Mouse (Mus musculus): ENCODE measurements around the gene Sema6d. TPM values are rescaled to one million over a fixed set of nuclear protein-coding genes. Genes with fewer than 3 reads are reported as not detected.

Gene Sema6d
- polyA plus RNA-seq, 1 experiment from 2014 or later, result 27.9 TPM

GRCm38 (mm10) chr2:124563759-124564158 lies 474.0 kb downstream of the Sema6d start:
- WGBS, result 86% methylated on average over 5 of the region's 5 CpGs
- Histone ChIP-seq H3K9me3 (ENCODE audit: control insufficient read depth, low read length) (no peaks in the 10 kb centered on the region), H3K27me3 (ENCODE audit: control insufficient read depth, insufficient read depth, low read length) (no peaks in the 10 kb centered on the region), H3K4me3 (ENCODE audit: low read depth, low read length) (no peak overlapping the region), H3K27ac (ENCODE audit: low read depth, low read length) (no peak overlapping the region), H3K9ac (ENCODE audit: low read length) (no peak overlapping the region), H3K36me3 (ENCODE audit: control insufficient read depth, insufficient read depth, low read length) (no peaks in the 10 kb centered on the region), H3K4me2 (ENCODE audit: low read depth) (no peak overlapping the region), H3K4me1 (ENCODE audit: control insufficient read depth, insufficient read depth, low read length) (no peaks in the 10 kb centered on the region)
- no peak for DNase-seq (ENCODE audit: low spot score)
- no peak for ATAC-seq (ENCODE audit: insufficient read depth, low FRiP score, low TSS enrichment)

GRCm38 (mm10) chr2:124573734-124574133 lies 484.0 kb downstream of the Sema6d start:
- Histone ChIP-seq H3K9ac (ENCODE audit: low read length) (no peak overlapping the region), H3K4me2 (ENCODE audit: low read depth) (no peak overlapping the region), H3K4me1 (ENCODE audit: control insufficient read depth, insufficient read depth, low read length) (no peaks in the 10 kb centered on the region), H3K36me3 (ENCODE audit: control insufficient read depth, insufficient read depth, low read length) (no peaks in the 10 kb centered on the region), H3K9me3 (ENCODE audit: control insufficient read depth, low read length) (no peaks in the 10 kb centered on the region), H3K27ac (ENCODE audit: low read depth, low read length) (no peak overlapping the region), H3K27me3 (ENCODE audit: control insufficient read depth, insufficient read depth, low read length) (no peaks in the 10 kb centered on the region), H3K4me3 (ENCODE audit: low read depth, low read length) (no peak overlapping the region)
- ATAC-seq (ENCODE audit: insufficient read depth, low FRiP score, low TSS enrichment), result no peak
- WGBS, result 88% methylated on average over 4 of the region's 4 CpGs
- no peak for DNase-seq (ENCODE audit: low spot score)

GRCm38 (mm10) chr2:124576053-124576452 lies 486.3 kb downstream of the Sema6d start:
- Histone ChIP-seq H3K27ac (ENCODE audit: low read depth, low read length) (no peak overlapping the region), H3K9me3 (ENCODE audit: control insufficient read depth, low read length) (no peaks in the 10 kb centered on the region), H3K4me1 (ENCODE audit: control insufficient read depth, insufficient read depth, low read length) (no peaks in the 10 kb centered on the region), H3K9ac (ENCODE audit: low read length) (no peak overlapping the region), H3K27me3 (ENCODE audit: control insufficient read depth, insufficient read depth, low read length) (no peaks in the 10 kb centered on the region), H3K4me2 (ENCODE audit: low read depth) (no peak overlapping the region), H3K4me3 (ENCODE audit: low read depth, low read length) (no peak overlapping the region), H3K36me3 (ENCODE audit: control insufficient read depth, insufficient read depth, low read length) (no peaks in the 10 kb centered on the region)
- ATAC-seq (ENCODE audit: insufficient read depth, low FRiP score, low TSS enrichment), result no peak
- DNase-seq (ENCODE audit: low spot score), result no peak
- 93% methylated on average over 2 of the region's 2 CpGs for WGBS

DNA sequence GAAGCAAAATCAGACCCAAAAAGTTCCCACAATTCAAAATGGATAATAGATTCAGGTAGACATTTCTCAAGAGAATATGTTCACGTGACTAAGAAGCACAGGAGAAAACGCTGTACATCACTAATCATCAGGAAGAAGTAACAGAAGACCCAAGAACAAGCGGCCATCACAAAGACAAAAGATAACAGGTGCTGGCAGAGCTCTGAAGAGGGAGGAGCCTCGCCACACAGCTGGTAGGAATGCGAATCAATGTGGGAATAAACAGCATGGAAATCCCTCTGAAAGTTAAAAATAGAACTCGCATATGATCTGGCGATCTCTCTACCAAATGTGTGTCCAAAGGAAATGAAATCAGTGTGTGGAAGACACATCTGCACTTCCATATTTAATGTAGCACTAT lies 493.8 kb downstream of the Sema6d start:
- WGBS, result 78% methylated on average over 7 of the region's 7 CpGs
- H3K9me3 ChIP-seq (ENCODE audit: control insufficient read depth, low read length), result no peaks in the 10 kb centered on the region
- ATAC-seq (ENCODE audit: insufficient read depth, low FRiP score, low TSS enrichment), result no peak

GRCm38 (mm10) chr2:124592750-124593149 lies 503.0 kb downstream of the Sema6d start:
- no peak for ATAC-seq (ENCODE audit: insufficient read depth, low FRiP score, low TSS enrichment)
- H3K27me3 ChIP-seq (ENCODE audit: control insufficient read depth, insufficient read depth, low read length), result no peaks in the 10 kb centered on the region
- DNase-seq (ENCODE audit: low spot score), result no peak
- no peak overlapping the region for H3K9ac ChIP-seq (ENCODE audit: low read length)
- no peaks in the 10 kb centered on the region for H3K36me3 ChIP-seq (ENCODE audit: control insufficient read depth, insufficient read depth, low read length)
- 92% methylated on average over 4 of the region's 4 CpGs for WGBS
- no peak overlapping the region for H3K27ac ChIP-seq (ENCODE audit: low read depth, low read length)
- no peaks in the 10 kb centered on the region for H3K9me3 ChIP-seq (ENCODE audit: control insufficient read depth, low read length)
- no peak overlapping the region for H3K4me2 ChIP-seq (ENCODE audit: low read depth)
- no peak overlapping the region for H3K4me3 ChIP-seq (ENCODE audit: low read depth, low read length)
- no peaks in the 10 kb centered on the region for H3K4me1 ChIP-seq (ENCODE audit: control insufficient read depth, insufficient read depth, low read length)

More for the DNA sequence above, 493.8 kb downstream of the Sema6d start:
- no peak overlapping the region for H3K4me2 ChIP-seq (ENCODE audit: low read depth)
- H3K27me3 ChIP-seq (ENCODE audit: control insufficient read depth, insufficient read depth, low read length), result no peaks in the 10 kb centered on the region
- no peak overlapping the region for H3K27ac ChIP-seq (ENCODE audit: low read depth, low read length)
- no peak for DNase-seq (ENCODE audit: low spot score)
- no peak overlapping the region for H3K4me3 ChIP-seq (ENCODE audit: low read depth, low read length)
- no peaks in the 10 kb centered on the region for H3K36me3 ChIP-seq (ENCODE audit: control insufficient read depth, insufficient read depth, low read length)
- no peak overlapping the region for H3K9ac ChIP-seq (ENCODE audit: low read length)
- H3K4me1 ChIP-seq (ENCODE audit: control insufficient read depth, insufficient read depth, low read length), result no peaks in the 10 kb centered on the region; the same call in 1 of the 2 replicates

DNA sequence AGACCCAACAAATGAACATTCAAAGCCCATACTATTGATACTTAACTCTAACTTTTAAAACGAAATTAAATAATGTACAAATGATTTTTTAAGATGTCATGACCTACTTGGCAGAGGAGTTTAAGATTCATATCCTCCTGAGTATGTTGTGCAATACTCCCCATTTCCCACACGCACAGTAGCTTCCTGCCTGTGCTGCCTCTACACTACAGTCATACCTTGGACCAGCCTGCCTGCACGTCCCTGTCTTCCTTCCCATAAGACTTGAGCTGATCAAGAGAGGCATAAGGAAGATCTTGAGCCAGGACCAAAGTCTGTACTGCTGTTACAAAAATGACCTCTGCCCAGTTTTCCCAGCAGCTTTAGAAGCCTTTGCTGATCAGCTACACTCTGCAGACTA lies 509.2 kb downstream of the Sema6d start:
- no peak for DNase-seq (ENCODE audit: low spot score)
- H3K9me3 ChIP-seq (ENCODE audit: control insufficient read depth, low read length), result no peaks in the 10 kb centered on the region
- H3K27me3 ChIP-seq (ENCODE audit: control insufficient read depth, insufficient read depth, low read length), result no peaks in the 10 kb centered on the region
- no peak for ATAC-seq (ENCODE audit: insufficient read depth, low FRiP score, low TSS enrichment)
- H3K9ac ChIP-seq (ENCODE audit: low read length), result no peak overlapping the region
- no peak overlapping the region for H3K4me3 ChIP-seq (ENCODE audit: low read depth, low read length)
- H3K27ac ChIP-seq (ENCODE audit: low read depth, low read length), result no peak overlapping the region
- no peaks in the 10 kb centered on the region for H3K4me1 ChIP-seq (ENCODE audit: control insufficient read depth, insufficient read depth, low read length)
- WGBS, result 82% methylated on average over 3 of the region's 3 CpGs
- H3K36me3 ChIP-seq (ENCODE audit: control insufficient read depth, insufficient read depth, low read length), result no peaks in the 10 kb centered on the region
- H3K4me2 ChIP-seq (ENCODE audit: low read depth), result no peak overlapping the region

DNA sequence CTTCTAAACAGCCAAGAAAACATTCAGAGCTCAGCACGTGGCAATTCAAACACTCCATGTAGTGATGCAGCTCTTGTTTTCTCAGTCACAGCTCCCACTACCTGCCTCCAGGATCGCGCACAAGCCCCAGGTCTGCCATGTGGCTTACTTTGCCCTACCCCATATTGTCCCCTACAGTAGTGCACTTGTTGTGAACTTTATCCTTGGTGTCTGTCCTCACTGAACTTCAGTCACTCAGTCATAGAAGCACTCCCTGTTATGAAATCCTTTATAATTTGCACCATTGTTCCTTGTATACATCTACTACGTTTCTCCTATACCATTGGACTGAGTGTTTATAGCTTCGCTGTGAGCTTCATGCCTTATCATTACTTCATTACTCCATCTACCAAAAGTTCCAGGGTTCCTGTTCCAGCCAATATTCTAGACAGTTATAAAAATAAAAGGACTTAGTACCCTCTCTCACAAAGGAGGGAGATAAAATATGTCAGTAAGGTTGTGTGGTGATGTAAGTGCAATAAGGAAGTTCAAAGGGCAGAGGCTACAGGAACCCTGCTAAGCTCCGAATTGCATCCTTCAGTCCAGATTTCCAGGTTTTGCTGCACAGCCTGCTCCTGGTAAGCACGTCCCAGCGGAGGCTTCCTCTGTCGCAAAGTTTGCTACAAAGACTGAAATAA lies 512.1 kb downstream of the Sema6d start:
- Histone ChIP-seq H3K4me3 (ENCODE audit: low read depth, low read length) (no peak overlapping the region), H3K36me3 (ENCODE audit: control insufficient read depth, insufficient read depth, low read length) (no peaks in the 10 kb centered on the region), H3K9ac (ENCODE audit: low read length) (no peak overlapping the region), H3K4me2 (ENCODE audit: low read depth) (no peak overlapping the region), H3K27me3 (ENCODE audit: control insufficient read depth, insufficient read depth, low read length) (no peaks in the 10 kb centered on the region), H3K27ac (ENCODE audit: low read depth, low read length) (no peak overlapping the region), H3K4me1 (ENCODE audit: control insufficient read depth, insufficient read depth, low read length) (no peaks in the 10 kb centered on the region), H3K9me3 (ENCODE audit: control insufficient read depth, low read length) (no peaks in the 10 kb centered on the region)
- ATAC-seq (ENCODE audit: insufficient read depth, low FRiP score, low TSS enrichment) (no peak), DNase-seq (ENCODE audit: low spot score) (no peak)
- 80% methylated on average over 9 of the region's 9 CpGs for WGBS

- ATAC-seq (ENCODE audit: insufficient read depth, low FRiP score, low TSS enrichment) (no peak), DNase-seq (ENCODE audit: low spot score) (no peak)
- no peaks in the 10 kb centered on the region for H3K36me3 ChIP-seq (ENCODE audit: control insufficient read depth, insufficient read depth, low read length)
- H3K9me3 ChIP-seq (ENCODE audit: control insufficient read depth, low read length), result no peaks in the 10 kb centered on the region
- H3K4me2 ChIP-seq (ENCODE audit: low read depth), result no peak overlapping the region
- no peaks in the 10 kb centered on the region for H3K27me3 ChIP-seq (ENCODE audit: control insufficient read depth, insufficient read depth, low read length)
- no peaks in the 10 kb centered on the region for H3K4me1 ChIP-seq (ENCODE audit: control insufficient read depth, insufficient read depth, low read length)
- no peak overlapping the region for H3K4me3 ChIP-seq (ENCODE audit: low read depth, low read length)
- no peak overlapping the region for H3K9ac ChIP-seq (ENCODE audit: low read length)
- WGBS, result 62% methylated on average over 8 of the region's 8 CpGs
- H3K27ac ChIP-seq (ENCODE audit: low read depth, low read length), result no peak overlapping the region
Observed at GRCm38 (mm10) chr2:124602379-124602913, 512.7 kb downstream of the Sema6d start.

- no peak overlapping the region for H3K27ac ChIP-seq (ENCODE audit: low read depth, low read length)
- DNase-seq (ENCODE audit: low spot score), result no peak
- H3K4me1 ChIP-seq (ENCODE audit: control insufficient read depth, insufficient read depth, low read length), result peaks cover 7% of the 10 kb centered on the region; the same call in 1 of the 2 replicates
- no peak overlapping the region for H3K4me3 ChIP-seq (ENCODE audit: low read depth, low read length)
- H3K27me3 ChIP-seq (ENCODE audit: control insufficient read depth, insufficient read depth, low read length), result no peaks in the 10 kb centered on the region
- no peak for ATAC-seq (ENCODE audit: insufficient read depth, low FRiP score, low TSS enrichment)
- WGBS, result 98% methylated on average over 1 of the region's 1 CpGs
- H3K9ac ChIP-seq (ENCODE audit: low read length), result no peak overlapping the region
- H3K9me3 ChIP-seq (ENCODE audit: control insufficient read depth, low read length), result no peaks in the 10 kb centered on the region
- H3K4me2 ChIP-seq (ENCODE audit: low read depth), result no peak overlapping the region
- no peaks in the 10 kb centered on the region for H3K36me3 ChIP-seq (ENCODE audit: control insufficient read depth, insufficient read depth, low read length)
Observed at GRCm38 (mm10) chr2:124605341-124605740, 515.6 kb downstream of the Sema6d start.

Measured in neural tube, embryonic 11.5 days (tissue).